Mouse (Mus musculus) granulocyte monocyte progenitor cell, adult 5-6 weeks (primary cell): ENCODE data around the gene Acta2. TPM values are rescaled to one million over a fixed set of nuclear protein-coding genes. Genes with fewer than 3 reads are reported as not detected.
"Not testable (repeated sequence)": the region's sequence is repeated elsewhere in the genome, so short reads cannot be mapped to it uniquely, and the experiment has no call there.

Source experiments
- ATAC-seq: replicated peaks from 2 replicates; pipeline ENCODE4 v1.8.0; 2016; ENCODE audit warnings: mild to moderate bottlenecking, moderate TSS enrichment, inconsistent platforms; ENCODE audit not compliant: poor library complexity, severe bottlenecking
- total RNA-seq, 2 experiments: library from RNA; stranded (forward) in 1 of 2; stranded (reverse) in 1 of 2; fragments of 200-712, 200-1000 nt in 1 of 2; fragments of >200 nt in 1 of 2; fragmentation: Nextera tagmentation in 1 of 2; gene quantifications; 2 replicates each; pipeline ENCODE4 v1.2.3; 2014 to 2017

The Acta2 gene
- total RNA-seq, 2 experiments from 2014 or later, result 0.21 TPM; not detected in 1

GRCm38 (mm10) chr19:34232326-34232725 lies 23.1 kb downstream of the Acta2 start:
- ATAC-seq, result no peak

- ATAC-seq, result no peak
These were observed 23.8 kb downstream of the Acta2 start for GRCm38 (mm10) chr19:34231596-34231995.

GRCm38 (mm10) chr19:34222805-34223204 lies 32.6 kb downstream of the Acta2 start:
- no peak for ATAC-seq

GRCm38 (mm10) chr19:34220732-34221380 lies 34.5 kb downstream of the Acta2 start:
- ATAC-seq, result no peak

GRCm38 (mm10) chr19:34219260-34219968 lies 36.0 kb downstream of the Acta2 start:
- peak; percentile 12; the same call in 1 of the 2 replicates for ATAC-seq

GRCm38 (mm10) chr19:34217761-34218160 lies 37.6 kb downstream of the Acta2 start:
- ATAC-seq, result no peak

GRCm38 (mm10) chr19:34216956-34217355 lies 38.4 kb downstream of the Acta2 start:
- no peak for ATAC-seq

- no peak for ATAC-seq
These were observed 41.3 kb downstream of the Acta2 start for GRCm38 (mm10) chr19:34214136-34214535.

GRCm38 (mm10) chr19:34213251-34213645 lies 42.1 kb downstream of the Acta2 start:
- ATAC-seq, result no peak

- no peak for ATAC-seq
These were observed 42.7 kb downstream of the Acta2 start for GRCm38 (mm10) chr19:34212489-34213250.

GRCm38 (mm10) chr19:34210841-34211240 lies 44.5 kb downstream of the Acta2 start:
- no peak for ATAC-seq

- ATAC-seq, result no peak
These were observed 45.3 kb downstream of the Acta2 start for GRCm38 (mm10) chr19:34209930-34210581.

GRCm38 (mm10) chr19:34209031-34209430 lies 46.4 kb downstream of the Acta2 start:
- no peak for ATAC-seq

GRCm38 (mm10) chr19:34206760-34207440 lies 48.5 kb downstream of the Acta2 start:
- no peak for ATAC-seq

GRCm38 (mm10) chr19:34206128-34206527 lies 49.3 kb downstream of the Acta2 start:
- not testable (repeated sequence) for ATAC-seq

GRCm38 (mm10) chr19:34202668-34203067 lies 52.7 kb downstream of the Acta2 start:
- no peak for ATAC-seq

GRCm38 (mm10) chr19:34199488-34199887 lies 55.9 kb downstream of the Acta2 start:
- ATAC-seq, result peak; percentile 64

GRCm38 (mm10) chr19:34198901-34199300 lies 56.5 kb downstream of the Acta2 start:
- peak; percentile 28 for ATAC-seq

- ATAC-seq, result no peak
These were observed 57.3 kb downstream of the Acta2 start for GRCm38 (mm10) chr19:34198066-34198465.

- no peak for ATAC-seq
These were observed 60.4 kb downstream of the Acta2 start for GRCm38 (mm10) chr19:34195031-34195430.
